Mouse (Mus musculus): ENCODE measurements around the gene Olfr788. TPM values are rescaled to one million over a fixed set of nuclear protein-coding genes. Genes with fewer than 3 reads are reported as not detected.

Olfr788 gene
- not detected in 2 replicates for polyA plus RNA-seq (2014; fragmentation: Nextera tagmentation; extraction: Ambion mirVana)

GRCm38 (mm10) chr10:129470698-129471097 is at the start of gene Olfr788:
Gene Olfr788, plus strand, starts transcription at chr10:129470998.
- H3K9ac ChIP-seq (replicated peaks; ENCODE audit: low read length) = no peak within 1 kb of the TSS
- no peak within 1 kb of the TSS for H3K4me2 ChIP-seq (ENCODE audit: low read depth, low read length)
- no peak within 1 kb of the TSS for H3K4me3 ChIP-seq (ENCODE audit: low read depth, low read length)
- H3K27ac ChIP-seq (replicated peaks; ENCODE audit: low read depth, low read length) = no peak within 1 kb of the TSS
- no peak for ATAC-seq (replicated peaks; ENCODE audit: insufficient number of reproducible peaks, low FRiP score, low TSS enrichment, low read depth)
- no peak for DNase-seq (ENCODE audit: low spot score)
- no peaks in the 10 kb centered on the region for H3K36me3 ChIP-seq (replicated peaks; ENCODE audit: control insufficient read depth, insufficient read depth, low read depth, low read length)
- no peaks in the 10 kb centered on the region for H3K9me3 ChIP-seq (replicated peaks; ENCODE audit: control insufficient read depth, low read length)
- H3K4me1 ChIP-seq (ENCODE audit: control insufficient read depth, insufficient read depth, low read length) = no peaks in the 10 kb centered on the region
- H3K27me3 ChIP-seq (ENCODE audit: control insufficient read depth, insufficient read depth, low read length) = no peaks in the 10 kb centered on the region

GRCm38 (mm10) chr10:129427006-129427405 is 43.8 kb upstream of the Olfr788 start, which contains the start of gene Olfr786:
Gene Olfr786, plus strand, starts transcription at chr10:129427306.
- Histone ChIP-seq H3K27me3 (ENCODE audit: control insufficient read depth, insufficient read depth, low read length) (no peaks in the 10 kb centered on the region), H3K9ac (replicated peaks; ENCODE audit: low read length) (no peak within 1 kb of the TSS), H3K4me3 (ENCODE audit: low read depth, low read length) (no peak within 1 kb of the TSS), H3K36me3 (replicated peaks; ENCODE audit: control insufficient read depth, insufficient read depth, low read depth, low read length) (no peaks in the 10 kb centered on the region), H3K9me3 (replicated peaks; ENCODE audit: control insufficient read depth, low read length) (no peaks in the 10 kb centered on the region), H3K4me2 (ENCODE audit: low read depth, low read length) (no peak within 1 kb of the TSS), H3K27ac (replicated peaks; ENCODE audit: low read depth, low read length) (no peak within 1 kb of the TSS), H3K4me1 (ENCODE audit: control insufficient read depth, insufficient read depth, low read length) (no peaks in the 10 kb centered on the region)
- ATAC-seq (replicated peaks; ENCODE audit: insufficient number of reproducible peaks, low FRiP score, low TSS enrichment, low read depth) (no peak), DNase-seq (ENCODE audit: low spot score) (no peak)

GRCm38 (mm10) chr10:129461562-129461961 is 9.2 kb upstream of the Olfr788 start, which contains the start of gene Olfr787:
Gene Olfr787, plus strand, starts transcription at chr10:129461862.
- Histone ChIP-seq H3K4me2 (ENCODE audit: low read depth, low read length) (no peak within 1 kb of the TSS), H3K36me3 (replicated peaks; ENCODE audit: control insufficient read depth, insufficient read depth, low read depth, low read length) (no peaks in the 10 kb centered on the region), H3K27ac (replicated peaks; ENCODE audit: low read depth, low read length) (no peak within 1 kb of the TSS), H3K9ac (replicated peaks; ENCODE audit: low read length) (no peak within 1 kb of the TSS), H3K4me1 (ENCODE audit: control insufficient read depth, insufficient read depth, low read length) (no peaks in the 10 kb centered on the region), H3K27me3 (ENCODE audit: control insufficient read depth, insufficient read depth, low read length) (no peaks in the 10 kb centered on the region), H3K9me3 (replicated peaks; ENCODE audit: control insufficient read depth, low read length) (no peaks in the 10 kb centered on the region), H3K4me3 (ENCODE audit: low read depth, low read length) (no peak within 1 kb of the TSS)
- WGBS = 80% methylated on average over 3 of the region's 3 CpGs
- ATAC-seq (replicated peaks; ENCODE audit: insufficient number of reproducible peaks, low FRiP score, low TSS enrichment, low read depth) = no peak
- no peak for DNase-seq (ENCODE audit: low spot score)

GRCm38 (mm10) chr10:129473256-129473655 is 2.5 kb downstream of the Olfr788 start:
- no peaks in the 10 kb centered on the region for H3K9me3 ChIP-seq (replicated peaks; ENCODE audit: control insufficient read depth, low read length)
- no peak overlapping the region for H3K27ac ChIP-seq (replicated peaks; ENCODE audit: low read depth, low read length)
- H3K4me3 ChIP-seq (ENCODE audit: low read depth, low read length) = no peak overlapping the region
- no peaks in the 10 kb centered on the region for H3K36me3 ChIP-seq (replicated peaks; ENCODE audit: control insufficient read depth, insufficient read depth, low read depth, low read length)
- no peak overlapping the region for H3K4me2 ChIP-seq (ENCODE audit: low read depth, low read length)
- no peak overlapping the region for H3K9ac ChIP-seq (replicated peaks; ENCODE audit: low read length)
- WGBS = 66% methylated on average over 2 of the region's 2 CpGs
- H3K27me3 ChIP-seq (ENCODE audit: control insufficient read depth, insufficient read depth, low read length) = no peaks in the 10 kb centered on the region
- ATAC-seq (replicated peaks; ENCODE audit: insufficient number of reproducible peaks, low FRiP score, low TSS enrichment, low read depth) = no peak
- no peak for DNase-seq (ENCODE audit: low spot score)
- no peaks in the 10 kb centered on the region for H3K4me1 ChIP-seq (ENCODE audit: control insufficient read depth, insufficient read depth, low read length)

- Histone ChIP-seq H3K4me3 (ENCODE audit: low read depth, low read length) (no peak overlapping the region), H3K9ac (replicated peaks; ENCODE audit: low read length) (no peak overlapping the region), H3K4me2 (ENCODE audit: low read depth, low read length) (no peak overlapping the region), H3K9me3 (replicated peaks; ENCODE audit: control insufficient read depth, low read length) (no peaks in the 10 kb centered on the region), H3K4me1 (ENCODE audit: control insufficient read depth, insufficient read depth, low read length) (no peaks in the 10 kb centered on the region), H3K27ac (replicated peaks; ENCODE audit: low read depth, low read length) (no peak overlapping the region), H3K36me3 (replicated peaks; ENCODE audit: control insufficient read depth, insufficient read depth, low read depth, low read length) (no peaks in the 10 kb centered on the region), H3K27me3 (ENCODE audit: control insufficient read depth, insufficient read depth, low read length) (no peaks in the 10 kb centered on the region)
- ATAC-seq (replicated peaks; ENCODE audit: insufficient number of reproducible peaks, low FRiP score, low TSS enrichment, low read depth) (no peak), DNase-seq (ENCODE audit: low spot score) (no peak)
Measured at GRCm38 (mm10) chr10:129473723-129474122, 2.9 kb downstream of the Olfr788 start.

- H3K4me3 ChIP-seq (ENCODE audit: low read depth, low read length) = no peak within 1 kb of the TSS
- no peaks in the 10 kb centered on the region for H3K4me1 ChIP-seq (ENCODE audit: control insufficient read depth, insufficient read depth, low read length)
- H3K27ac ChIP-seq (replicated peaks; ENCODE audit: low read depth, low read length) = no peak within 1 kb of the TSS
- no peaks in the 10 kb centered on the region for H3K36me3 ChIP-seq (replicated peaks; ENCODE audit: control insufficient read depth, insufficient read depth, low read depth, low read length)
- H3K4me2 ChIP-seq (ENCODE audit: low read depth, low read length) = no peak within 1 kb of the TSS
- WGBS = 73% methylated on average over 2 of the region's 2 CpGs
- no peak for ATAC-seq (replicated peaks; ENCODE audit: insufficient number of reproducible peaks, low FRiP score, low TSS enrichment, low read depth)
- no peak within 1 kb of the TSS for H3K9ac ChIP-seq (replicated peaks; ENCODE audit: low read length)
- H3K27me3 ChIP-seq (ENCODE audit: control insufficient read depth, insufficient read depth, low read length) = no peaks in the 10 kb centered on the region
- H3K9me3 ChIP-seq (replicated peaks; ENCODE audit: control insufficient read depth, low read length) = no peaks in the 10 kb centered on the region
- DNase-seq (ENCODE audit: low spot score) = no peak
Measured at GRCm38 (mm10) chr10:129484452-129484851, 13.7 kb downstream of the Olfr788 start, which contains the start of gene Olfr789. Gene Olfr789, plus strand, starts transcription at chr10:129484752.

- H3K9ac ChIP-seq (replicated peaks; ENCODE audit: low read length) = no peak overlapping the region
- 72% methylated on average over 2 of the region's 2 CpGs for WGBS
- H3K4me1 ChIP-seq (ENCODE audit: control insufficient read depth, insufficient read depth, low read length) = no peaks in the 10 kb centered on the region
- no peaks in the 10 kb centered on the region for H3K27me3 ChIP-seq (ENCODE audit: control insufficient read depth, insufficient read depth, low read length)
- no peaks in the 10 kb centered on the region for H3K9me3 ChIP-seq (replicated peaks; ENCODE audit: control insufficient read depth, low read length)
- no peak overlapping the region for H3K27ac ChIP-seq (replicated peaks; ENCODE audit: low read depth, low read length)
- ATAC-seq (replicated peaks; ENCODE audit: insufficient number of reproducible peaks, low FRiP score, low TSS enrichment, low read depth) = no peak
- DNase-seq (ENCODE audit: low spot score) = no peak
- H3K4me3 ChIP-seq (ENCODE audit: low read depth, low read length) = no peak overlapping the region
- no peak overlapping the region for H3K4me2 ChIP-seq (ENCODE audit: low read depth, low read length)
- no peaks in the 10 kb centered on the region for H3K36me3 ChIP-seq (replicated peaks; ENCODE audit: control insufficient read depth, insufficient read depth, low read depth, low read length)
Measured at GRCm38 (mm10) chr10:129490101-129490500, 19.3 kb downstream of the Olfr788 start.

- H3K4me3 ChIP-seq (ENCODE audit: low read depth, low read length) = no peak within 1 kb of the TSS
- H3K27ac ChIP-seq (replicated peaks; ENCODE audit: low read depth, low read length) = no peak within 1 kb of the TSS
- H3K9ac ChIP-seq (replicated peaks; ENCODE audit: low read length) = no peak within 1 kb of the TSS
- DNase-seq (ENCODE audit: low spot score) (no peak), ATAC-seq (replicated peaks; ENCODE audit: insufficient number of reproducible peaks, low FRiP score, low TSS enrichment, low read depth) (no peak)
- no peaks in the 10 kb centered on the region for H3K27me3 ChIP-seq (ENCODE audit: control insufficient read depth, insufficient read depth, low read length)
- no peaks in the 10 kb centered on the region for H3K4me1 ChIP-seq (ENCODE audit: control insufficient read depth, insufficient read depth, low read length)
- H3K4me2 ChIP-seq (ENCODE audit: low read depth, low read length) = no peak within 1 kb of the TSS
- H3K9me3 ChIP-seq (replicated peaks; ENCODE audit: control insufficient read depth, low read length) = no peaks in the 10 kb centered on the region
- no peaks in the 10 kb centered on the region for H3K36me3 ChIP-seq (replicated peaks; ENCODE audit: control insufficient read depth, insufficient read depth, low read depth, low read length)
Measured at GRCm38 (mm10) chr10:129498192-129498591, 27.4 kb downstream of the Olfr788 start, which contains the start of gene Olfr790. Gene Olfr790, plus strand, starts transcription at chr10:129498492.

Data from embryonic facial prominence, embryonic 11.5 days (tissue).